17 mouse cellular contexts compared by ENCODE assay signal in genomic region chr4:32170106-32170459, GRCm38 (mm10).
DNase-seq lines count a peak whose midpoint lies in the region; ATAC-seq and TF ChIP-seq lines count a peak whose summit lies in the region.
"Had no signal": no experiment of that assay in that cellular context is flagged by ENCODE, and none has a peak within 500 bp of the region (broad histone marks: within the 10 kb centered on the region; RNA-seq: fewer than 3 reads in every experiment).

No protein-coding gene starts in this region.

- WGBS in heart, embryonic 13.5 days, result 7% methylated on average over 4 of the region's 4 CpGs
- 9% methylated on average over 4 of the region's 4 CpGs for WGBS in liver, embryonic 14.5 days (ENCODE audit: insufficient replicate concordance)

- in situ Hi-C loops in Patski (cut with MboI; ENCODE audit: low pct_unique_long_range_greater_than_20kb), result loop anchor here (5.0 kb wide), 1 partner anchor 132 kb away; no protein-coding TSS in a partner anchor

- no peaks in the 10 kb centered on the region for H3K27me3 ChIP-seq in heart, embryonic 13.5 days (replicated peaks)
- H3K27me3 ChIP-seq in Patski, result no peaks in the 10 kb centered on the region
- H3K27me3 ChIP-seq in liver, embryonic 14.5 days (ENCODE audit: control insufficient read depth, insufficient read depth, low read length), result no peaks in the 10 kb centered on the region
- H3K27me3 ChIP-seq: CH12.LX; embryonic facial prominence, embryonic 12.5 days; midbrain, embryonic 15.5 days; neural tube, embryonic 15.5 days; stomach, embryonic 15.5 days had no signal

- peak overlapping the region; percentile 44 for H3K4me2 ChIP-seq in heart, embryonic 13.5 days
- H3K4me2 ChIP-seq in liver, embryonic 14.5 days (ENCODE audit: low read depth), result peak overlapping the region; percentile 87
- H3K4me2 ChIP-seq: embryonic facial prominence, embryonic 12.5 days; midbrain, embryonic 15.5 days; neural tube, embryonic 15.5 days had no signal

- DNase-seq in heart, adult 11 months, result no peak
- peak; percentile 38 for DNase-seq in 3134 (ENCODE audit: extremely low read depth, insufficient read length, low spot score)
- peak; percentile 51 for DNase-seq in Patski (ENCODE audit: low read depth, low spot score)
- no peak for DNase-seq in liver, embryonic 14.5 days (ENCODE audit: low read depth in 3 of 3, low spot score in 3 of 3)
- DNase-seq in adrenal gland, postnatal 25 days, result no peak
- no peak for DNase-seq in natural killer cell, adult 2 months (ENCODE audit: low spot score in 2 of 2)
- no peak for DNase-seq in adrenal gland, adult 8-10 months
- DNase-seq: cerebellum, adult 18-20 months; kidney, postnatal 25 days; lung, postnatal 36 days had no signal

- H3K36me3 ChIP-seq in heart, embryonic 13.5 days, result no peaks in the 10 kb centered on the region
- no peaks in the 10 kb centered on the region for H3K36me3 ChIP-seq in liver, embryonic 14.5 days (replicated peaks; ENCODE audit: control insufficient read depth, insufficient read depth, low read depth)
- H3K36me3 ChIP-seq: embryonic facial prominence, embryonic 12.5 days; midbrain, embryonic 15.5 days; neural tube, embryonic 15.5 days; stomach, embryonic 15.5 days had no signal

- TF ChIP-seq CTCF in Patski (IDR thresholded peaks at IDR 0.05), result peak; percentile 11
- TF ChIP-seq CTCF in liver, embryonic 14.5 days (IDR thresholded peaks at IDR 0.05; ENCODE audit: low read depth), result no peak

- peaks cover 34% of the 10 kb centered on the region for H3K4me1 ChIP-seq in heart, embryonic 13.5 days
- peaks cover 45 to 48% of the 10 kb centered on the region in 2 experiments for H3K4me1 ChIP-seq in liver, embryonic 14.5 days (replicated peaks; ENCODE audit: control insufficient read depth in 2 of 2, insufficient read depth in 2 of 2, low read length in 1 of 2)
- H3K4me1 ChIP-seq: midbrain, embryonic 15.5 days had no signal

- POLR2A ChIA-PET in Patski (lab: Charles Lee), result interaction anchor here (0.7 kb wide), 1 partner anchor 368 kb away, joined by 3 read pairs; no protein-coding TSS in a partner anchor

- no peak for TF ChIP-seq EP300 in liver, embryonic 14.5 days (IDR thresholded peaks at IDR 0.05; ENCODE audit: low read depth)

- H3K27ac ChIP-seq in heart, embryonic 13.5 days (replicated peaks), result peak overlapping the region; percentile 71
- H3K27ac ChIP-seq in liver, embryonic 14.5 days, result peak overlapping the region; percentile 43
- H3K27ac ChIP-seq: embryonic facial prominence, embryonic 12.5 days; midbrain, embryonic 15.5 days; neural tube, embryonic 15.5 days; stomach, embryonic 15.5 days had no signal

- H3K9ac ChIP-seq in heart, embryonic 13.5 days, result 0 out of 2 replicates have a peak overlapping the region, but pooled peaks have one; percentile 33
- peak overlapping the region; percentile 69 for H3K9ac ChIP-seq in liver, embryonic 14.5 days (replicated peaks)
- H3K9ac ChIP-seq: embryonic facial prominence, embryonic 12.5 days; midbrain, embryonic 15.5 days; neural tube, embryonic 15.5 days; stomach, embryonic 15.5 days had no signal

- no peak for ATAC-seq in heart, embryonic 13.5 days (ENCODE audit: extremely low read depth, insufficient number of reproducible peaks, low FRiP score, low TSS enrichment)
- ATAC-seq in Patski, result peak; percentile 59
- no peak for ATAC-seq in liver, embryonic 14.5 days (ENCODE audit: insufficient read depth)
- ATAC-seq: inflammation-experienced regulatory T-cells, adult 6 months; midbrain, embryonic 15.5 days had no signal

- H3K4me3 ChIP-seq in heart, embryonic 13.5 days, result no peak overlapping the region
- H3K4me3 ChIP-seq in liver, embryonic 14.5 days (ENCODE audit: insufficient read depth in 1 of 2, low read depth in 2 of 2, low read length in 2 of 2), result peak overlapping the region; percentile 10 to 54; a peak in 2 of 4 replicates
- H3K4me3 ChIP-seq: embryonic facial prominence, embryonic 12.5 days; midbrain, embryonic 15.5 days; neural tube, embryonic 15.5 days; stomach, embryonic 15.5 days had no signal

- H3K9me3 ChIP-seq in heart, embryonic 13.5 days, result no peaks in the 10 kb centered on the region
- H3K9me3 ChIP-seq in liver, embryonic 14.5 days (ENCODE audit: control insufficient read depth, low read length), result no peaks in the 10 kb centered on the region
- H3K9me3 ChIP-seq: embryonic facial prominence, embryonic 12.5 days; midbrain, embryonic 15.5 days; neural tube, embryonic 15.5 days; stomach, embryonic 15.5 days had no signal

- CTCF ChIA-PET in Patski (lab: Charles Lee), result no interaction called here

Comparison
In these comparisons a context has a peak if more than half of its experiments do, and no peak if none do; other contexts are left out.
1. DNase-seq: peak in 3134 (single experiment) and Patski (single experiment); none in heart, adult 11 months (single experiment), liver, embryonic 14.5 days (0 of 3), adrenal gland, postnatal 25 days (single experiment), natural killer cell, adult 2 months (0 of 2) and adrenal gland, adult 8-10 months (single experiment).